Mouse (Mus musculus) lung, embryonic 14.5 days (tissue): ENCODE data around the gene Slc13a3. TPM values are rescaled to one million over a fixed set of nuclear protein-coding genes. Genes with fewer than 3 reads are reported as not detected.

Source experiments
- ATAC-seq: fragments of 200-750 bp; cut with Nextera tagmentation; 2 replicates; pipeline ENCODE4 v1.8.0; 2017; ENCODE audit warnings: mild to moderate bottlenecking, moderate TSS enrichment, moderate library complexity; ENCODE audit not compliant: insufficient read depth
- DNase-seq: peaks from one replicate; pipeline ENCODE4 v3.0.0-alpha.2; 2015
- H3K27ac ChIP-seq: fragments of 300-500 bp; sonication (generic); 2 replicates; pipeline ENCODE4 v1.5.1; 2014; ENCODE audit warnings: low read depth, mild to moderate bottlenecking, moderate library complexity
- H3K27me3 ChIP-seq: fragments of 300-500 bp; sonication (generic); 2 replicates; pipeline ENCODE4 v1.6.1; 2014; ENCODE audit warnings: low read length, control low read depth; ENCODE audit not compliant: insufficient read depth
- H3K36me3 ChIP-seq: fragments of 300-500 bp; sonication (generic); 2 replicates; pipeline ENCODE4 v1.6.1; 2014; ENCODE audit warnings: control low read depth; ENCODE audit not compliant: insufficient read depth
- H3K4me1 ChIP-seq: fragments of 300-500 bp; sonication (generic); 2 replicates; pipeline ENCODE4 v1.6.1; 2014; ENCODE audit warnings: antibody characterized with exemption, control low read depth; ENCODE audit not compliant: insufficient read depth
- H3K4me2 ChIP-seq: fragments of 300-500 bp; sonication (generic); 2 replicates; pipeline ENCODE4 v1.6.1; 2014; ENCODE audit warnings: mild to moderate bottlenecking
- H3K4me3 ChIP-seq: fragments of 300-500 bp; sonication (generic); 2 replicates; pipeline ENCODE4 v1.5.1; 2014; ENCODE audit warnings: low read depth, low read length
- H3K9ac ChIP-seq: fragments of 300-500 bp; sonication (generic); 2 replicates; pipeline ENCODE4 v1.6.1; 2014
- H3K9me3 ChIP-seq: fragments of 300-500 bp; sonication (generic); 2 replicates; pipeline ENCODE4 v1.6.1; 2016; ENCODE audit warnings: low read depth, low read length, control low read depth
- CTCF ChIP-seq: IDR thresholded peaks from 2 replicates; pipeline ENCODE4 v1.5.1; 2016; ENCODE audit warnings: antibody characterized with exemption, low read depth
- WGBS: fragments of 180-500 bp; shearing (Covaris S2); extraction: QIAGEN DNeasy Blood & Tissue Kit; methylation state at CpG from one replicate; pipeline ENCODE4 v1.1.7; 2014; 5-methylcytosine and 5-hydroxymethylcytosine counted together
- polyA plus RNA-seq: library from polyadenylated mRNA; unstranded; fragments of >200 nt; fragmentation: Nextera tagmentation; extraction: Ambion mirVana; gene quantifications from 2 replicates; pipeline ENCODE4 v1.2.1, GENCODE M21; 2014

The Slc13a3 gene
- polyA plus RNA-seq, 1 experiment from 2014 or later, result 0.30 TPM

GRCm38 (mm10) chr2:165456710-165457109, 16.3 kb downstream of the Slc13a3 start:
- WGBS, result 58% methylated on average over 2 of the region's 2 CpGs
- no peak for TF ChIP-seq CTCF
- Histone ChIP-seq H3K4me2 (no peak overlapping the region), H3K27me3 (no peaks in the 10 kb centered on the region), H3K4me3 (no peak overlapping the region), H3K9ac (no peak overlapping the region), H3K36me3 (no peaks in the 10 kb centered on the region), H3K9me3 (no peaks in the 10 kb centered on the region), H3K4me1 (no peaks in the 10 kb centered on the region), H3K27ac (no peak overlapping the region)
- peak; percentile 80 for DNase-seq
- ATAC-seq, result no peak

- no peak for ATAC-seq
- 65% methylated on average over 12 of the region's 12 CpGs for WGBS
- no peak overlapping the region for H3K4me3 ChIP-seq
Measured at GRCm38 (mm10) chr2:165452730-165453693, 20.0 kb downstream of the Slc13a3 start.

GRCm38 (mm10) chr2:165448475-165448874, 24.6 kb downstream of the Slc13a3 start:
- H3K4me2 ChIP-seq, result no peak overlapping the region
- no peaks in the 10 kb centered on the region for H3K27me3 ChIP-seq
- no peak for TF ChIP-seq CTCF
- no peak for DNase-seq
- H3K9me3 ChIP-seq, result no peaks in the 10 kb centered on the region
- H3K36me3 ChIP-seq, result no peaks in the 10 kb centered on the region
- no peaks in the 10 kb centered on the region for H3K4me1 ChIP-seq
- no peak overlapping the region for H3K27ac ChIP-seq
- 80% methylated on average over 9 of the region's 9 CpGs for WGBS
- ATAC-seq, result no peak
- no peak overlapping the region for H3K4me3 ChIP-seq
- no peak overlapping the region for H3K9ac ChIP-seq

More at GRCm38 (mm10) chr2:165452730-165453693, 20.0 kb downstream of the Slc13a3 start:
- no peaks in the 10 kb centered on the region for H3K27me3 ChIP-seq
- no peaks in the 10 kb centered on the region for H3K4me1 ChIP-seq
- no peak for DNase-seq
- H3K9me3 ChIP-seq, result no peaks in the 10 kb centered on the region
- no peak for TF ChIP-seq CTCF
- no peak overlapping the region for H3K4me2 ChIP-seq
- no peaks in the 10 kb centered on the region for H3K36me3 ChIP-seq
- no peak overlapping the region for H3K27ac ChIP-seq
- H3K9ac ChIP-seq, result no peak overlapping the region

- Histone ChIP-seq H3K27me3 (no peaks in the 10 kb centered on the region), H3K9ac (no peak overlapping the region), H3K4me2 (no peak overlapping the region), H3K4me1 (no peaks in the 10 kb centered on the region), H3K9me3 (no peaks in the 10 kb centered on the region), H3K36me3 (no peaks in the 10 kb centered on the region), H3K4me3 (no peak overlapping the region), H3K27ac (no peak overlapping the region)
- 66% methylated on average over 3 of the region's 3 CpGs for WGBS
- ATAC-seq (no peak), DNase-seq (no peak)
- TF ChIP-seq CTCF, result no peak
Measured at GRCm38 (mm10) chr2:165444861-165445260, 28.2 kb downstream of the Slc13a3 start.

- Histone ChIP-seq H3K27ac (no peak overlapping the region), H3K27me3 (no peaks in the 10 kb centered on the region), H3K9ac (no peak overlapping the region), H3K9me3 (no peaks in the 10 kb centered on the region), H3K4me1 (no peaks in the 10 kb centered on the region), H3K36me3 (no peaks in the 10 kb centered on the region), H3K4me2 (no peak overlapping the region), H3K4me3 (no peak overlapping the region)
- whole genome bisulfite sequencing, result 60% methylated on average over 10 of the region's 10 CpGs
- no peak for TF ChIP-seq CTCF
- DNase-seq (peak; percentile 52), ATAC-seq (no peak)
Measured at GRCm38 (mm10) chr2:165442981-165443380, 30.0 kb downstream of the Slc13a3 start.

GRCm38 (mm10) chr2:165441613-165442012, 31.4 kb downstream of the Slc13a3 start:
- no peak overlapping the region for H3K27ac ChIP-seq
- DNase-seq (no peak), ATAC-seq (no peak)
- H3K9ac ChIP-seq, result no peak overlapping the region
- no peak for TF ChIP-seq CTCF
- no peaks in the 10 kb centered on the region for H3K4me1 ChIP-seq
- no peaks in the 10 kb centered on the region for H3K36me3 ChIP-seq
- 42% methylated on average over 4 of the region's 4 CpGs for WGBS
- no peaks in the 10 kb centered on the region for H3K27me3 ChIP-seq
- no peak overlapping the region for H3K4me2 ChIP-seq
- no peaks in the 10 kb centered on the region for H3K9me3 ChIP-seq
- H3K4me3 ChIP-seq, result no peak overlapping the region

- ATAC-seq (no peak), DNase-seq (no peak)
- no peak overlapping the region for H3K4me3 ChIP-seq
- H3K4me2 ChIP-seq, result no peak overlapping the region
- H3K9ac ChIP-seq, result no peak overlapping the region
- no peaks in the 10 kb centered on the region for H3K9me3 ChIP-seq
- no peak overlapping the region for H3K27ac ChIP-seq
- 79% methylated on average over 10 of the region's 10 CpGs for WGBS
- H3K36me3 ChIP-seq, result no peaks in the 10 kb centered on the region
- TF ChIP-seq CTCF, result no peak
- no peaks in the 10 kb centered on the region for H3K27me3 ChIP-seq
- no peaks in the 10 kb centered on the region for H3K4me1 ChIP-seq
Measured at GRCm38 (mm10) chr2:165439613-165440012, 33.4 kb downstream of the Slc13a3 start.
